Mouse (Mus musculus): ENCODE results near the gene Plpp7. TPM values are rescaled to one million over a fixed set of nuclear protein-coding genes. Genes with fewer than 3 reads are reported as not detected.
A peak's percentile ranks its signal among the peaks of the same experiment; 100 is the strongest.

Plpp7 gene
- polyA plus RNA-seq, 1 experiment = 9.5 TPM

DNA sequence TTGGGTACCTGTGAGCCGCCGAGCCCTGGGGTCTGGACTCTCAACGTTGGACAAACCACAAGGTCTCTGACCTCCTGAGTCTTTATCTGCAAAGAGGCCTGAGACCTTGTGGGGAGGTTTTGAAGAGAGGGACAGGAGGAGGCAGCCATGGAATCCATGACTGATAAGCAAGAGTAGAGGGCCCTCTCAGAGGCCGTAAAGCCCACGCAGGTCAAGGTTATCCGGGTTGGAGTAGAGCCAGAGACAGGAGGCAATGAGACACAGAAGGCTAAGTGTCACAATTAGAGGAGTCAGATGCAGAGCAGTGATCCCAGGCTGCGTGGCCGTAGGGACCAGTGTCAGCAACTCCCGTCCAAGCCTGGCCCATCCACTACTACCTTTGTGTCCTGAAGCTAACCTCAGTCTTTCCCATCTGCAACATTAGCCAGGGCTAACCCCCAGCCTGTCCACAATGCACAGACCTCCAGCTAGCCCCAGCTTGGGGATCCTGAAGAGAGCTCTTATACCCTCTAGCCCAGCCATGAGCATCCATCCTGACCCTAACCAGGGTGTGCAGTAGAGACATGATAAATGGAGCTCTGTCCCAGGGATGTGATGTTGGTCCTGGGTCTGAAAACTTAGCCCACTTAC is 36.0 kb downstream of the Plpp7 start:
- no peak for DNase-seq
- WGBS = 78% methylated on average over 9 of the region's 9 CpGs

DNA sequence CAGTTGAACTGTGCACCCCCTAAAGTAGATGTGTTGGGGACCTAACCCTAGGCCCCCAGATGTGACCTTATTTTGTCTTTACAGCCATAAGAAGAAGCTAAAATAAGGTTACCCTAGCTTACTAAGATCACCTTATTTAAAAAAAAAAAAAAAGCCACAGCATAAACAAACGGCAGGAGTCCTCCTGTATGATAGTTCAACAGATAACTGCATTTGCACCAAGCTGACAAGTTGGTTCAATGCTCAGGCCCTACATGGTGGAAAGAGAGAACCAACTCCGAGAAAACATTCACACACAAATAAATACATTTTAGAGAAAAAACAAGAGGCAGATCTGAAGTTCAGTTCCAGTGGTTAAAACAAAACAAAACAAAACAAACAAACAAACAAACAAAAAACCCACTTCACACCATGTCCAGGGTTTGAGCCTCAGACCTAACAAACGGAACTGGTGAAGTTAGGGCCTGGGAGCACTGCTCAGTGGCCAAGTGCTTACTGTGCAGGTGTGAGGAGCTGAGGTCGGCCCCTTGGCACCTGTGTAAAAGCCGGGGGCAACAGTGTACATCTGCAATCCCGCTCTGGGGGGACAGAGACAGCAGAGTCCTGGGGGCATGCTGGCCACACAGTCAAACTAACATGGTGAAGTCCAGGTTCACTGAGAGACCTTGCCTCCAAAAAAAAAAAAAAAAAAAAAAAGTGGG is 36.7 kb downstream of the Plpp7 start:
- no peak for TF ChIP-seq POLR2A (IDR thresholded peaks at IDR 0.05; ENCODE audit: borderline replicate concordance, extremely low read depth, low read depth, low read length)
- no peak for TF ChIP-seq CTCF (IDR thresholded peaks at IDR 0.05; ENCODE audit: insufficient read depth, low read length)
- 66% methylated on average over 6 of the region's 6 CpGs for WGBS
- Histone ChIP-seq H3K4me1 (ENCODE audit: control insufficient read depth, insufficient read depth, low read length) (peaks cover 2% of the 10 kb centered on the region; the same call in 1 of the 2 replicates), H3K4me3 (replicated peaks; ENCODE audit: extremely low read depth, low read depth, low read length) (no peak overlapping the region)
- no peak for DNase-seq

More for the DNA sequence above, 36.0 kb downstream of the Plpp7 start:
- peaks cover 2% of the 10 kb centered on the region; the same call in 1 of the 2 replicates for H3K4me1 ChIP-seq (ENCODE audit: control insufficient read depth, insufficient read depth, low read length)
- no peak overlapping the region for H3K4me3 ChIP-seq (replicated peaks; ENCODE audit: extremely low read depth, low read depth, low read length)
- no peak for TF ChIP-seq POLR2A (IDR thresholded peaks at IDR 0.05; ENCODE audit: borderline replicate concordance, extremely low read depth, low read depth, low read length)
- no peak for TF ChIP-seq CTCF (IDR thresholded peaks at IDR 0.05; ENCODE audit: insufficient read depth, low read length)

DNA sequence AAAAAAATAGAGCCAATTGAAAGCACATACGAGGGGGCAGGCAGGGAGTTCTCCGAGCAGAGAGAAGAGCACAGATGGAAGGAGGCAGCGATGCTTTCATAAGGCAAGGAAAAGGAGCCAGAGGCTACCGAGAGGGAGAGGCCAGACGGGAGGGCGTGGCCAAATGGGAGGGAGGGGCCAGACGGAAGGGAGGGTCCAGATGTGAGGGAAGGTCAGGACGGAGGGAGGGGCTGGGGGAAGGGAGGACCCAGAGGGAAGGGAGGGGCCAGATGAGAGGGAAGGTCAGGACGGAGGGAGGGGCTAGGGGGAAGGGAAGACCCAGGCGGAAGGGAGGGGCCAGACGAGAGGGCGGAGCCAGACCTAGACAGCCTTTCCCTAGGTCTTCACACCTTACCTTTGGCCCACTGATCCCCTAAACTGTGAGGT is 37.3 kb downstream of the Plpp7 start:
- 8% methylated on average over 10 of the region's 12 CpGs for WGBS
- no peak for TF ChIP-seq POLR2A (IDR thresholded peaks at IDR 0.05; ENCODE audit: borderline replicate concordance, extremely low read depth, low read depth, low read length)
- TF ChIP-seq CTCF (IDR thresholded peaks at IDR 0.05; ENCODE audit: insufficient read depth, low read length) = no peak
- Histone ChIP-seq H3K4me1 (ENCODE audit: control insufficient read depth, insufficient read depth, low read length) (peaks cover 2% of the 10 kb centered on the region; the same call in 1 of the 2 replicates), H3K4me3 (replicated peaks; ENCODE audit: extremely low read depth, low read depth, low read length) (no peak overlapping the region)
- no peak for DNase-seq

DNA sequence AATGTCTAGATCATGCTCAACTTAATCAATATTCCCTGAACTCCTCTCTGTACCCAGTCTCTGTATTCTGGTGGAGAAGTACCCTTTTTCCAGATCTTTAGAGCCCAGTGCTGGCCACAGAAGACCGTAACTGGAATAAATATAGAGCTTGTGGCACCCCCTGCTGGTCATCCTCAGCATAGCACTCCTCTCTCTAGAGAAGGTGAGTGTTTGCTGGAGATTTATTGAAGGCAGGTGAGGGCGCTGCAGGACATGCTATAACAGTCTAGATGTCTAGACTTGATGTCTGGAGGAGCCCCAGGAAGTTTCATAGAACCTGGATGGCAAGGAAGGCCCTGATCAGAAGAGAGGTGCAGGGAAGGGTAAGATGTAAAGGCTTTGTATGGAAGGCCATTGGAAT is 38.7 kb downstream of the Plpp7 start:
- DNase-seq = peak; percentile 84
- no peak overlapping the region for H3K4me3 ChIP-seq (replicated peaks; ENCODE audit: extremely low read depth, low read depth, low read length)
- 0% methylated on average over 2 of the region's 2 CpGs for WGBS
- peaks cover 2% of the 10 kb centered on the region; the same call in 1 of the 2 replicates for H3K4me1 ChIP-seq (ENCODE audit: control insufficient read depth, insufficient read depth, low read length)
- no peak for TF ChIP-seq POLR2A (IDR thresholded peaks at IDR 0.05; ENCODE audit: borderline replicate concordance, extremely low read depth, low read depth, low read length)
- TF ChIP-seq CTCF (IDR thresholded peaks at IDR 0.05; ENCODE audit: insufficient read depth, low read length) = peak; percentile 62

DNA sequence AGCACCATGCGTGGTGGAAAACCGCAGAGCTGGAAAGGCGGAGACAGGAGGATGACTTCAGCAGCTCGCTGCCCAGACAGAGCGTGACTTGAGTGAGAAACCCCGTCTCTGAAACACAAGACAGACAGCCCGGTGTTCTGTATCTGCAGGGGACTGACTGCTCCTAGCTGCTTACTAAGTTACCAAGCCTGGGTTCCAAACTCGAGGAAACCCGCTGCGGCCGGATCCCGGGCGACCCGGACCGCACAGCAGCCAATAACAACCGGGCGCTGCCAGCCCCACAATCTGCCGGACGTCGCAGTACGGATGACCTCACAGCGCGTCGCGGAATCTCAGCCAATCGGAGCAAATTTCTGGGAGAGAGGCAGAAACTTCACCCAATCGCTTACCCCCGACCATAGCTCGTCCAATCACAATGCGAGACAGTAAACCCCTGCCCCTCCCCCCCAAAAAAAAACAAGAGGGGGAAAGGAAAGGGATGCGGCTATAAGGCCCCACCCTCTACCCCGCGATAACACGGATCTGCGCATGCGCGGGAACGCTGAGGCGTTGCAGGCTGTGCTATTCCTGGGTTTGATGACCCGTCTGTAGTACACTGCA is 42.4 kb downstream of the Plpp7 start:
- Histone ChIP-seq H3K4me1 (ENCODE audit: control insufficient read depth, insufficient read depth, low read length) (peaks cover 3% of the 10 kb centered on the region), H3K4me3 (replicated peaks; ENCODE audit: extremely low read depth, low read depth, low read length) (peak overlapping the region; percentile 68)
- peak; percentile 93 for TF ChIP-seq POLR2A (IDR thresholded peaks at IDR 0.05; ENCODE audit: borderline replicate concordance, extremely low read depth, low read depth, low read length)
- no peak for TF ChIP-seq CTCF (IDR thresholded peaks at IDR 0.05; ENCODE audit: insufficient read depth, low read length)
- DNase-seq = peak; percentile 96
- under 1% methylated on average over 40 of the region's 40 CpGs for WGBS

DNA sequence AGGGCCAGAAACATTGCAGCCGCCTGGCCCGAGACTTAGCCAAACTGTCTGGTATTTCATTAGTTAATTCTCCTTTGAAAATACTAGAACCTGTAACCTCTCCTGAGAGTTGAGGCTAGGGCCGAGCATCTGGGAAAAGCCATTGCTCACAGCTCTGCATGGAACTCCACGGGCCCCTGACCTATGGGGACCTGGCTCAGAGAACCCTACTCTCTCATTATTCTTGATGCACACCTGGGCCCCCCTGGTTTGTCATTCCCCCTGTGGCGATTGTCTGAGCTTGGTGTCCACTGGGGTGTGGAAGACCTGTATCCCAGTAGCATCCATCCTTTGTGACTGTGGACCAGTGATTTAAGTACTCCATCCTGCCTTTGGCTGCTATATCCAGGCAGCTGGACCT is 44.0 kb downstream of the Plpp7 start:
- 80% methylated on average over 5 of the region's 5 CpGs for WGBS
- H3K4me1 ChIP-seq (ENCODE audit: control insufficient read depth, insufficient read depth, low read length) = peaks cover 3% of the 10 kb centered on the region
- H3K4me3 ChIP-seq (replicated peaks; ENCODE audit: extremely low read depth, low read depth, low read length) = no peak overlapping the region
- TF ChIP-seq CTCF (IDR thresholded peaks at IDR 0.05; ENCODE audit: insufficient read depth, low read length) (no peak), POLR2A (IDR thresholded peaks at IDR 0.05; ENCODE audit: borderline replicate concordance, extremely low read depth, low read depth, low read length) (no peak)
- DNase-seq = no peak

DNA sequence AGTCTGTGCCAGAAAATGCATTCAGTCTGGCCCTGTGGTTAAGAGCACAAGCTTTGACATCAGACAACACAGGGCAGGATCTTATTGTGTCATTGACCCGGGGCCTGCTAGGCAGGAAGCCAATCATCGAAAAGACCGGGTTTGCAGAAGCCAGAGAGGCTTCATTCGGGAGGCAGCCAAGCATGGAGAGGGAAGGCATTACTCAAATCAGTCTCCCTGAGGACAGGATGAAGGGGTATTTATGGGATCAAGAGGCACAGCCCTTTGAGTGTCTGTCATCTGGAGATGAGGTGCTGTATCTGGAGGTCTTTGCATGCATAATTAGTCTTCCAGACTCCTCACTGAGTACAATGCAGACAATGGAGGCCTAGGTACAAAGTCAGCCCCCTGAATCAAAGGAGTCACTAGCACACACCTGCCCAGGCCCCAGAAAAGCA is 45.2 kb downstream of the Plpp7 start:
- no peak for TF ChIP-seq POLR2A (IDR thresholded peaks at IDR 0.05; ENCODE audit: borderline replicate concordance, extremely low read depth, low read depth, low read length)
- TF ChIP-seq CTCF (IDR thresholded peaks at IDR 0.05; ENCODE audit: insufficient read depth, low read length) = no peak
- Histone ChIP-seq H3K4me3 (replicated peaks; ENCODE audit: extremely low read depth, low read depth, low read length) (no peak overlapping the region), H3K4me1 (ENCODE audit: control insufficient read depth, insufficient read depth, low read length) (peaks cover 3% of the 10 kb centered on the region)
- WGBS = 22% methylated on average over 4 of the region's 4 CpGs
- peak; percentile 19 for DNase-seq

DNA sequence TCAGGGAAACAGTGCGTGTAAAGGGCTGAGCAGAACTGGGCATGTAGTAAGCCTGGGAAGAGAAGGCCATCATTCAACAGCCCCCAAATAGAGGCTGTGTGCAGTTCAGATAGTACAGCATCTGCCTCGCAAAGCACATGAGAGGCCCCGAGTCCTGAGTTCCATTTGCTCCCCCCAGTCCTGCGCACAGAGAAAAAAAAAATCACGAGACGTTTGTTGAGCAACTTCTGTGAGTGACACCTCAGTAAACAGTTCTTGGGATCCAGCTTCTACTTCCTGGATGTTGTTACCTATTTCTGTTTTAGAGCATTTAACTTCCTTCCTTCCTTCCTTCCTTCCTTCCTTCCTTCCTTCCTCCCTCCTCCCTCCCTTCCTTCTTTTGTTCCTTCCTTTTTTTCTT is 46.3 kb downstream of the Plpp7 start:
- Histone ChIP-seq H3K4me1 (ENCODE audit: control insufficient read depth, insufficient read depth, low read length) (peaks cover 3% of the 10 kb centered on the region), H3K4me3 (replicated peaks; ENCODE audit: extremely low read depth, low read depth, low read length) (no peak overlapping the region)
- TF ChIP-seq CTCF (IDR thresholded peaks at IDR 0.05; ENCODE audit: insufficient read depth, low read length) (no peak), POLR2A (IDR thresholded peaks at IDR 0.05; ENCODE audit: borderline replicate concordance, extremely low read depth, low read depth, low read length) (no peak)
- no peak for DNase-seq
- WGBS = 37% methylated on average over 6 of the region's 6 CpGs

DNA sequence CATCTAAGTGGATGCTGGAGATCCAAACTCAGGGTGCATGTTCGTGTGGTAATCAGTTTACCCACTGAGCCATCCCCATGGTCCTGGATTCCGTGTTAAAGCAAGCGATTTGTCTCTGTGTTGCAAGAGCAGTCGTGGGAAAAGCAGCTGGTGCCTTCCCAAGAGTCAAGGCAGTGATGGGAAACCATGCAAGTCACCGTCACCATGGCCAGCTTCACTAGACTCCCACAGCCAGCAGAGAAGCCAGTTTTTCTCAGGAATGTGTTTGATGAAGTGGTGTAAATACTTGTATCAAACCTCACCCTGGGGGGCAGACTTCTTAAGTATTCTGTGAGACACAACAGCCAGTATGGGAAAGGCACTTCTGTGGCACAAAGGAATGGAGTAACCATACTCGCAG is 47.0 kb downstream of the Plpp7 start:
- WGBS = 42% methylated on average over 6 of the region's 6 CpGs
- DNase-seq = no peak
- TF ChIP-seq POLR2A (IDR thresholded peaks at IDR 0.05; ENCODE audit: borderline replicate concordance, extremely low read depth, low read depth, low read length) (no peak), CTCF (IDR thresholded peaks at IDR 0.05; ENCODE audit: insufficient read depth, low read length) (no peak)

More for the DNA sequence above, 47.0 kb downstream of the Plpp7 start:
- Histone ChIP-seq H3K4me3 (replicated peaks; ENCODE audit: extremely low read depth, low read depth, low read length) (no peak overlapping the region), H3K4me1 (ENCODE audit: control insufficient read depth, insufficient read depth, low read length) (peaks cover 3% of the 10 kb centered on the region)

Data from lung, adult 2 months (tissue).